Mouse (Mus musculus): Measurements from ENCODE around the gene Il17d. TPM values are rescaled to one million over a fixed set of nuclear protein-coding genes. Genes with fewer than 3 reads are reported as not detected.
A peak's percentile ranks its signal among the peaks of the same experiment; 100 is the strongest.

The Il17d gene
- polyA plus RNA-seq (2014; fragmentation: Nextera tagmentation; extraction: Ambion mirVana), result 5.4 and 5.5 TPM in 2 replicates

- Histone ChIP-seq H3K4me1 (ENCODE audit: control insufficient read depth, insufficient read depth, low read length) (peaks cover 5% of the 10 kb centered on the region; the same call in 1 of the 2 replicates), H3K27me3 (replicated peaks; ENCODE audit: control insufficient read depth, insufficient read depth, low read length) (0 out of 2 replicates have a peak, but pooled peaks cover 17% of the 10 kb centered on the region), H3K36me3 (ENCODE audit: control insufficient read depth, insufficient read depth, low read length) (no peaks in the 10 kb centered on the region), H3K9me3 (ENCODE audit: control insufficient read depth, low read length) (no peaks in the 10 kb centered on the region), H3K4me2 (ENCODE audit: low read depth, low read length) (peak within 1 kb of the TSS; percentile 75), H3K4me3 (ENCODE audit: low read depth, low read length) (peak within 1 kb of the TSS; percentile 76), H3K27ac (replicated peaks; ENCODE audit: low read depth, low read length) (peak within 1 kb of the TSS; percentile 55; the same call in 1 of the 2 replicates), H3K9ac (ENCODE audit: low read depth, low read length) (peak within 1 kb of the TSS; percentile 78)
- 1% methylated on average over 33 of the region's 104 CpGs for WGBS
- ATAC-seq (ENCODE audit: low read depth), result peak; percentile 55
- peak; percentile 30 for DNase-seq (ENCODE audit: low spot score)
Observed at GRCm38 (mm10) chr14:57524671-57525387, at the start of gene Il17d. Gene Il17d, plus strand, starts transcription at chr14:57524777.

- Histone ChIP-seq H3K36me3 (ENCODE audit: control insufficient read depth, insufficient read depth, low read length) (peaks cover 15% of the 10 kb centered on the region), H3K4me3 (ENCODE audit: low read depth, low read length) (no peak overlapping the region), H3K27me3 (replicated peaks; ENCODE audit: control insufficient read depth, insufficient read depth, low read length) (no peaks in the 10 kb centered on the region), H3K4me2 (ENCODE audit: low read depth, low read length) (no peak overlapping the region), H3K27ac (replicated peaks; ENCODE audit: low read depth, low read length) (no peak overlapping the region), H3K9me3 (ENCODE audit: control insufficient read depth, low read length) (no peaks in the 10 kb centered on the region), H3K4me1 (ENCODE audit: control insufficient read depth, insufficient read depth, low read length) (no peaks in the 10 kb centered on the region), H3K9ac (ENCODE audit: low read depth, low read length) (no peak overlapping the region)
- no peak for ATAC-seq (ENCODE audit: low read depth)
- DNase-seq (ENCODE audit: low spot score), result peak; percentile 15
- WGBS, result 80% methylated on average over 2 of the region's 2 CpGs
Observed at GRCm38 (mm10) chr14:57475057-57475456, 49.5 kb upstream of the Il17d start.

GRCm38 (mm10) chr14:57482262-57482661, 42.3 kb upstream of the Il17d start:
- no peak overlapping the region for H3K9ac ChIP-seq (ENCODE audit: low read depth, low read length)
- no peak overlapping the region for H3K4me2 ChIP-seq (ENCODE audit: low read depth, low read length)
- no peaks in the 10 kb centered on the region for H3K4me1 ChIP-seq (ENCODE audit: control insufficient read depth, insufficient read depth, low read length)
- no peak for DNase-seq (ENCODE audit: low spot score)
- H3K4me3 ChIP-seq (ENCODE audit: low read depth, low read length), result no peak overlapping the region
- no peak overlapping the region for H3K27ac ChIP-seq (replicated peaks; ENCODE audit: low read depth, low read length)
- WGBS, result 87% methylated on average over 2 of the region's 2 CpGs
- H3K27me3 ChIP-seq (replicated peaks; ENCODE audit: control insufficient read depth, insufficient read depth, low read length), result no peaks in the 10 kb centered on the region
- peaks cover 5% of the 10 kb centered on the region; the same call in 1 of the 2 replicates for H3K36me3 ChIP-seq (ENCODE audit: control insufficient read depth, insufficient read depth, low read length)
- H3K9me3 ChIP-seq (ENCODE audit: control insufficient read depth, low read length), result no peaks in the 10 kb centered on the region
- no peak for ATAC-seq (ENCODE audit: low read depth)

DNA sequence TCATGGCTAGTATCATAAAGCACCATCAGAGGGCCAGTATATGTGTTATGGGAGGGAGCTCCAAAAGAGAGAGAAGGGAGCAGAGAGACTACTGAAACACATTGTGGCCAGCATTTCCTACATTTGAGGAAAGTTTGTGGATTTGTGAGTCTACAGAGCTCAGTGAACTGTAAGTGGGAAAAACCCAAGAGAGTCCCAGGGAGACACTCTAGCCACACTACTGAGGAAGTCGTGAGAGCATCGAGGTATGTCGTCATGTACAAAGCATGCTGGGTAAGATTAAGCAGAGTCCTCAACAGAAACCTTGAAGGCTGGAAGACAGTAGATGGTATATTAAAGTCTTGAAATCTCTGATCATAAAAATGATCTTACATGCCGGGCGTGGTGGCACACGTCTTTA, 40.4 kb upstream of the Il17d start:
- no peaks in the 10 kb centered on the region for H3K4me1 ChIP-seq (ENCODE audit: control insufficient read depth, insufficient read depth, low read length)
- no peak overlapping the region for H3K4me2 ChIP-seq (ENCODE audit: low read depth, low read length)
- H3K36me3 ChIP-seq (ENCODE audit: control insufficient read depth, insufficient read depth, low read length), result peaks cover 5% of the 10 kb centered on the region; the same call in 1 of the 2 replicates
- ATAC-seq (ENCODE audit: low read depth), result no peak
- no peaks in the 10 kb centered on the region for H3K27me3 ChIP-seq (replicated peaks; ENCODE audit: control insufficient read depth, insufficient read depth, low read length)
- no peak overlapping the region for H3K27ac ChIP-seq (replicated peaks; ENCODE audit: low read depth, low read length)
- no peaks in the 10 kb centered on the region for H3K9me3 ChIP-seq (ENCODE audit: control insufficient read depth, low read length)
- H3K9ac ChIP-seq (ENCODE audit: low read depth, low read length), result no peak overlapping the region
- no peak overlapping the region for H3K4me3 ChIP-seq (ENCODE audit: low read depth, low read length)
- no peak for DNase-seq (ENCODE audit: low spot score)
- WGBS, result 91% methylated on average over 6 of the region's 6 CpGs

DNA sequence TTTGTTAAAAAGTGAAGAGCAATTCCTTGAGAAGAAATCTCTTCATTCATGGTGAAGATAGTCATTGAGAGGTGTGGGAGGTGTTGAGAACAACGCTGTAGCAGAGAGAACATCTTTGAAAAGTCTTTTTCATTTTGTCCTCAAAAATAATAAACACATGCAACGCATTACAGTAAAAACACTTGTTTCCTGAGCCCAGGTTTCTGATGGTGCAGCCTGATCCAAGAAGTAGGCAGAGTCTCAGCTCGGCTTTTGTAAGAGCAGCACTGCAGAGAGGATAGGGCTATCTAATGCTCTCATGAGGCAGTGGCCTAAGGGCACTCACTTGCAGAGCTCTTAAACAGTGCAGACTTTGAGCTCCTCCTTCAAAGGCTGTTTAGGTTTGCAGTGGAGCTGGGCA, 34.9 kb upstream of the Il17d start:
- Histone ChIP-seq H3K4me1 (ENCODE audit: control insufficient read depth, insufficient read depth, low read length) (no peaks in the 10 kb centered on the region), H3K9ac (ENCODE audit: low read depth, low read length) (no peak overlapping the region), H3K27me3 (replicated peaks; ENCODE audit: control insufficient read depth, insufficient read depth, low read length) (no peaks in the 10 kb centered on the region), H3K27ac (replicated peaks; ENCODE audit: low read depth, low read length) (no peak overlapping the region), H3K36me3 (ENCODE audit: control insufficient read depth, insufficient read depth, low read length) (0 out of 2 replicates have a peak, but pooled peaks cover 13% of the 10 kb centered on the region), H3K9me3 (ENCODE audit: control insufficient read depth, low read length) (no peaks in the 10 kb centered on the region), H3K4me2 (ENCODE audit: low read depth, low read length) (no peak overlapping the region), H3K4me3 (ENCODE audit: low read depth, low read length) (no peak overlapping the region)
- DNase-seq (ENCODE audit: low spot score), result no peak
- no peak for ATAC-seq (ENCODE audit: low read depth)
- 58% methylated on average over 3 of the region's 3 CpGs for WGBS

DNA sequence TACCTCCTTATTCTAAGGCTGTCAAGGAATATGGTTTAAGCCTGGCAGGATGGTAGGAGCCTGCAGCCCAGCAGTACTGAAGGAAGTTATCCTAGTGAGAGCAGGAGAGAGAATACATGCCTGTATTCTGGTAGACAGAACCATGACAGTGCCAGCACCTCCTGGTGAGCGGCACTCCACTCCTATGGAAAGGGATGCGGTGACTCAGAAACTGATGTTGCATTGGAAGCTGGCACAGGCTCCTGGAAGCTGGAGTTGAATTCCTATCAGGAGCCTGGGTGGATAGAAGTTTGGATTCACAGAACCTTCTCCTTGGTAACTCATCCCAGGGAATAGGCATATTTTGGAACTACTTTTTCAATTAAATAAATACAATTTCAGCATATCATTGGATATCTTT, 30.7 kb upstream of the Il17d start:
- 98% methylated on average over 2 of the region's 2 CpGs for WGBS
- Histone ChIP-seq H3K27ac (replicated peaks; ENCODE audit: low read depth, low read length) (no peak overlapping the region), H3K27me3 (replicated peaks; ENCODE audit: control insufficient read depth, insufficient read depth, low read length) (no peaks in the 10 kb centered on the region), H3K9me3 (ENCODE audit: control insufficient read depth, low read length) (no peaks in the 10 kb centered on the region), H3K4me3 (ENCODE audit: low read depth, low read length) (no peak overlapping the region), H3K9ac (ENCODE audit: low read depth, low read length) (no peak overlapping the region), H3K36me3 (ENCODE audit: control insufficient read depth, insufficient read depth, low read length) (peaks cover 19% of the 10 kb centered on the region; the same call in 1 of the 2 replicates), H3K4me2 (ENCODE audit: low read depth, low read length) (no peak overlapping the region), H3K4me1 (ENCODE audit: control insufficient read depth, insufficient read depth, low read length) (no peaks in the 10 kb centered on the region)
- DNase-seq (ENCODE audit: low spot score) (no peak), ATAC-seq (ENCODE audit: low read depth) (no peak)

DNA sequence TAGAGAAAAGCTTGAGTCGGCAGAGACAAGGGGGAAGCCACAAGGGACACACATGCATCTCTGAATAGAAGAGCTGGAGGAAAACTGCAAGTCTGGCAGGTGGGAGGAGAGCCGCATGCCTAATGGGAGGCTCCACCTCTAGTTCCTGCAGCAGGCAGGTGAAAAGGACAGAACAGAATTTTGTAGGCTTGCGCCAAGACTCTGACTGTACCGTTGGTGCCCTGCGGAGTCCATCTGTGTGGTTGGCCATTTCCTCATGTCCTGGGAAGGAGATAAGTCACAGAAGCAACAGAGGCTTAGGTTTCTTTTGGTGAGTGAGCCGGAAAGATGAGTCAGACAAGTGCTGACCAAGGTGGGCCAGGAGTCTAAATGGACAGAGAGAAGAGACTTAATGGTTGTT, 20.8 kb upstream of the Il17d start:
- no peaks in the 10 kb centered on the region for H3K9me3 ChIP-seq (ENCODE audit: control insufficient read depth, low read length)
- peaks cover 4% of the 10 kb centered on the region; the same call in 1 of the 2 replicates for H3K36me3 ChIP-seq (ENCODE audit: control insufficient read depth, insufficient read depth, low read length)
- H3K9ac ChIP-seq (ENCODE audit: low read depth, low read length), result no peak overlapping the region
- H3K27me3 ChIP-seq (replicated peaks; ENCODE audit: control insufficient read depth, insufficient read depth, low read length), result no peaks in the 10 kb centered on the region
- H3K4me1 ChIP-seq (ENCODE audit: control insufficient read depth, insufficient read depth, low read length), result no peaks in the 10 kb centered on the region
- no peak overlapping the region for H3K27ac ChIP-seq (replicated peaks; ENCODE audit: low read depth, low read length)
- no peak for DNase-seq (ENCODE audit: low spot score)
- WGBS, result 84% methylated on average over 6 of the region's 6 CpGs
- ATAC-seq (ENCODE audit: low read depth), result no peak
- no peak overlapping the region for H3K4me2 ChIP-seq (ENCODE audit: low read depth, low read length)
- H3K4me3 ChIP-seq (ENCODE audit: low read depth, low read length), result no peak overlapping the region

GRCm38 (mm10) chr14:57509554-57509953, 15.0 kb upstream of the Il17d start:
- Histone ChIP-seq H3K4me2 (ENCODE audit: low read depth, low read length) (no peak overlapping the region), H3K4me1 (ENCODE audit: control insufficient read depth, insufficient read depth, low read length) (no peaks in the 10 kb centered on the region), H3K9ac (ENCODE audit: low read depth, low read length) (no peak overlapping the region), H3K4me3 (ENCODE audit: low read depth, low read length) (no peak overlapping the region), H3K27ac (replicated peaks; ENCODE audit: low read depth, low read length) (peak overlapping the region; percentile 56; the same call in 1 of the 2 replicates), H3K27me3 (replicated peaks; ENCODE audit: control insufficient read depth, insufficient read depth, low read length) (no peaks in the 10 kb centered on the region), H3K36me3 (ENCODE audit: control insufficient read depth, insufficient read depth, low read length) (peaks cover 4% of the 10 kb centered on the region; the same call in 1 of the 2 replicates), H3K9me3 (ENCODE audit: control insufficient read depth, low read length) (no peaks in the 10 kb centered on the region)
- 54% methylated on average over 5 of the region's 6 CpGs for WGBS
- peak; percentile 77 for DNase-seq (ENCODE audit: low spot score)
- ATAC-seq (ENCODE audit: low read depth), result peak; percentile 87

Measured in embryonic facial prominence, embryonic 14.5 days (tissue).